Mouse (Mus musculus) heart, postnatal 0 days (tissue): Measurements from ENCODE around the gene Sfxn3. TPM values are rescaled to one million over a fixed set of nuclear protein-coding genes. Genes with fewer than 3 reads are reported as not detected.

Source experiments
- ATAC-seq: fragments of 200-750 bp; cut with Nextera tagmentation; 2 replicates; pipeline ENCODE4 v1.8.0; 2017; ENCODE audit warnings: low read depth, moderate number of reproducible peaks, moderate library complexity; ENCODE audit not compliant: insufficient read depth
- DNase-seq: peaks from one replicate; pipeline ENCODE4 v3.0.0-alpha.2; 2016; ENCODE audit warnings: low spot score
- H3K27ac ChIP-seq: fragments of 300-500 bp; sonication (generic); 2 replicates; pipeline ENCODE4 v1.5.1; 2014; ENCODE audit warnings: low read depth, mild to moderate bottlenecking
- H3K27me3 ChIP-seq: fragments of 300-500 bp; sonication (generic); 2 replicates; pipeline ENCODE4 v1.6.1; 2014; ENCODE audit warnings: low read length, mixed read lengths; ENCODE audit not compliant: control insufficient read depth, insufficient read depth
- H3K36me3 ChIP-seq: fragments of 300-500 bp; sonication (generic); replicated peaks from 2 replicates; pipeline ENCODE4 v1.6.1; 2014; ENCODE audit warnings: low read length, mixed read lengths; ENCODE audit not compliant: control insufficient read depth, insufficient read depth
- H3K4me1 ChIP-seq: fragments of 300-500 bp; sonication (generic); 2 replicates; pipeline ENCODE4 v1.6.1; 2014; ENCODE audit warnings: antibody characterized with exemption; ENCODE audit not compliant: control insufficient read depth, insufficient read depth
- H3K4me2 ChIP-seq: fragments of 300-500 bp; sonication (generic); 2 replicates; pipeline ENCODE4 v1.6.1; 2014; ENCODE audit warnings: low read depth, mild to moderate bottlenecking, low read length, moderate library complexity
- H3K4me3 ChIP-seq: fragments of 300-500 bp; sonication (generic); 2 replicates; pipeline ENCODE4 v1.5.1; 2014; ENCODE audit warnings: low read depth, low read length
- H3K9ac ChIP-seq: fragments of 300-500 bp; sonication (generic); replicated peaks from 2 replicates; pipeline ENCODE4 v1.6.1; 2014; ENCODE audit warnings: low read depth, low read length, mixed read lengths
- H3K9me3 ChIP-seq: fragments of 300-500 bp; sonication (generic); replicated peaks from 2 replicates; pipeline ENCODE4 v1.6.1; 2016; ENCODE audit warnings: low read length; ENCODE audit not compliant: control insufficient read depth
- CTCF ChIP-seq: IDR thresholded peaks from 2 replicates; pipeline ENCODE4 v1.5.1; 2016; ENCODE audit warnings: antibody characterized with exemption, control low read depth, low read depth
- EP300 ChIP-seq: IDR thresholded peaks from 2 replicates; pipeline ENCODE4 v1.6.1; 2016; ENCODE audit warnings: antibody characterized with exemption, low read depth
- WGBS: fragments of 180-500 bp; shearing (Covaris S2); extraction: QIAGEN DNeasy Blood & Tissue Kit; methylation state at CpG from one replicate; pipeline ENCODE4 v1.1.7; 2014; 5-methylcytosine and 5-hydroxymethylcytosine counted together
- polyA plus RNA-seq: library from polyadenylated mRNA; unstranded; fragments of >200 nt; fragmentation: Nextera tagmentation; extraction: Ambion mirVana; gene quantifications from 2 replicates; pipeline ENCODE4 v1.2.1, GENCODE M21; 2015
- total RNA-seq: library from RNA; depleted of rRNA; stranded (reverse); fragments of >200 nt; gene quantifications from 2 replicates; pipeline ENCODE4 v1.2.3, GENCODE M21; 2014; ENCODE audit warnings: low replicate concordance

Gene Sfxn3
- total and polyA plus RNA-seq, 2 experiments from 2014 or later, result 12.4 to 12.8 TPM

DNA sequence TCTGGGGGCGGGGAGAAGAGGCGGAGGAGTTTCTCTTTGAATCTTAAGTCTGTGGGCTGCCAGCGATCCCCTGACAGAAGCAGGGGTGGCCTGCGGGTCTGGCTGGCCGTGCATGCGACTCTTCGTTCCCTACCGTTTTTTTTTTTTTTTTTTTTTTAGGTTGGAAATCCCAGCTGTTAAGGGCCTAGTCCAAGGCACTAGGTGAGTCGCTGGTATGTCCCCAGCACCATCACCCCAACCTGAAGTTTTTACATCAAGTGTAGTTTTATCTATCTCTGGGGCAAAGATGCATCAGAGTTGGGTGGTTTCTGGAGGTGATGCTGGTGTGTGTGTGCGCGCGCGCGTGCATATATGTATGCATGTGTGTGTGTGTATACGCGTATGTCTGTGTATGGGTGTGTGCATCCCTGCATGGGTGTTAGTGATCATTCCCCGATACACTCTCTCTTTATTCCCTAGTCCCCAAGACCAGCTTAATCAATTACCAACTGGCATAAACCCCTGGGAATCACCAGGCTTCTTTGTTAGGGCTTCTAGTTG lies 28.8 kb downstream of the Sfxn3 start:
- Histone ChIP-seq H3K36me3 (no peaks in the 10 kb centered on the region), H3K27me3 (peaks cover 34% of the 10 kb centered on the region), H3K4me2 (peak overlapping the region; percentile 100), H3K9ac (0 out of 2 replicates have a peak overlapping the region, but pooled peaks have one; percentile 93), H3K4me1 (peaks cover 25% of the 10 kb centered on the region), H3K27ac (peak overlapping the region; percentile 99), H3K9me3 (no peaks in the 10 kb centered on the region), H3K4me3 (peak overlapping the region; percentile 77)
- 21% methylated on average over 17 of the region's 17 CpGs for WGBS
- no peak for TF ChIP-seq EP300
- no peak for TF ChIP-seq CTCF
- DNase-seq (no peak), ATAC-seq (no peak)

DNA sequence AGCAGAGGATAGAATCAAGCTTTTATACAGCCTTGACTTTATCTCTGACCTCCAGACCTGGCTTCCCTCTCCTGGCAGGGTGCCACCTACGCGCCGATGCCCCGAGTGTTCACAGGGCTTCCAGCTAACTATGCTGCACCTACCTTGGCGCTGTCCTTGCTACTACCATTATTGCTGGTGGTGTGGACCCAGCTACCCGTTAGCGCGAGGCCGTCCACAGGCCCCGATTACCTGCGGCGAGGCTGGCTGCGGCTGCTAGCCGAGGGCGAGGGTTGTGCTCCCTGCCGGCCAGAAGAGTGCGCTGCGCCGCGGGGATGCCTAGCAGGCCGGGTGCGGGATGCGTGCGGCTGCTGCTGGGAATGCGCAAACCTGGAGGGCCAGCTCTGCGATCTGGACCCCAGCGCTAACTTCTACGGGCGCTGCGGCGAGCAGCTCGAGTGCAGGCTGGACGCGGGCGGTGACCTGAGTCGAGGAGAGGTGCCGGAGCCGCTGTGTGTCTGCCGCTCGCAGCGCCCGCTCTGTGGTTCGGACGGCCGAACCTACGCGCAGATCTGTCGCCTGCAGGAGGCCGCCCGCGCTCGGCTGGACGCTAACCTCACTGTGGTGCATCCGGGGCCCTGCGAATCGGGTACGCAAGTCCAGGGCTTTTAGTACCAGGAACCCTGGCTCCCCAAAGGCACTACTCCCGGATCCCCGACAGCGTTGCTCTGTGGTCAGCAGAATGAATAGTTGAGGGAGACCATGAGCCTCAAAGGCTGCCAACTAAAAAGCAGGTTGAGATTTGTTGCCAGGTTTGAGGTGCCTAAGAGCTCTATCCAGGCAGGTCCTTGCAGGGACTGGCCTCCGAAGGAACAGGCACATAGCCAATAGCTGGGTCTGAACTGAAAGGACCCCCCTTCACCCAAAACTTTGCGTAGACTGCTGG lies 29.5 kb downstream of the Sfxn3 start:
- peak overlapping the region; percentile 34; the same call in 1 of the 2 replicates for H3K9ac ChIP-seq
- no peak for ATAC-seq
- DNase-seq, result no peak

DNA sequence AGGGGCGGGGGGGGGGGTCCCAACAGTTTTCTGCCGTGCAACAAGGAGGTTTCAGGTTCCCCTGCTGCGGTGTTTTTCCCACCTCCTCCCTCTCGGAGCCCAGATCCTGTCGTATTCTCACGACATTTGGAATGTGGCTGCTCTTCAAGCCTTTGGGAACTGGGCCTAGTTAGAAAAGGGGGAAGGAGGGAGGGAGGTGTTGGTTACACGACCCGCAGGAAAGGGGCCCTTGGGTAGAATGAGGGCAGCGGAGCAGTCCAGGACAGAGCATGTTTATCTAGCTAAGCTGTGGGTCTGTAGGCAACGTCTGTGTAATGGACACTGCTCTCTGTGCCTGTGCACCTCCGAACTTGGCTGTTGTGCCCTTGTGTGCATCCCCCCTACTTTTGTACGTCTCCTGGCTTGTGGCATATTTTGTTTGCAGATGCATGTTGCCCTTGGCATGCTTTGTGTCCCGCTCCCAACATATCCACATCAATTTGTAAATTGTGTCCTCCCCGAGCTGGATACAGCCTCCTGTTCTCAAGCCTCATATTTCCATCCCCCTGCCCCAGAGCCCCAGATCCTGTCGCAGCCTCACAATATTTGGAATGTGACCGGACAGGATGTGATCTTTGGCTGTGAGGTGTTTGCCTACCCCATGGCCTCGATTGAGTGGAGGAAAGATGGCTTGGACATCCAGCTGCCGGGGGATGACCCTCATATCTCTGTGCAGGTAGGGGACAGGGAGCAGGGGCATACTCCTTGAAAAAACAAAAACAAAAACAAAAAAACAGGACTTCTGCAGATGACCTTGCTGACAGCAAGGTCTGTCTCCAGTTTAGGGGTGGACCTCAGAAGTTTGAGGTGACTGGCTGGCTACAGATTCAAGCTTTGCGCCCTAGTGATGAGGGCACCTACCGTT lies 30.7 kb downstream of the Sfxn3 start:
- no peak for TF ChIP-seq EP300
- no peak for TF ChIP-seq CTCF
- H3K36me3 ChIP-seq, result no peaks in the 10 kb centered on the region
- H3K4me1 ChIP-seq, result peaks cover 25% of the 10 kb centered on the region
- DNase-seq, result no peak
- H3K9me3 ChIP-seq, result no peaks in the 10 kb centered on the region
- WGBS, result 17% methylated on average over 20 of the region's 20 CpGs
- H3K4me2 ChIP-seq, result 0 out of 2 replicates have a peak overlapping the region, but pooled peaks have one; percentile 100
- no peak overlapping the region for H3K27ac ChIP-seq
- peak overlapping the region; percentile 77; the same call in 1 of the 2 replicates for H3K4me3 ChIP-seq
- peaks cover 40% of the 10 kb centered on the region for H3K27me3 ChIP-seq
- no peak overlapping the region for H3K9ac ChIP-seq
- no peak for ATAC-seq

More for the DNA sequence above, 29.5 kb downstream of the Sfxn3 start:
- Histone ChIP-seq H3K4me2 (peak overlapping the region; percentile 100), H3K36me3 (no peaks in the 10 kb centered on the region), H3K4me1 (peaks cover 25% of the 10 kb centered on the region), H3K27me3 (peaks cover 34% of the 10 kb centered on the region), H3K9me3 (no peaks in the 10 kb centered on the region), H3K27ac (no peak overlapping the region), H3K4me3 (peak overlapping the region; percentile 77)
- under 1% methylated on average over 61 of the region's 62 CpGs for WGBS
- peak; percentile 55 for TF ChIP-seq CTCF
- TF ChIP-seq EP300, result no peak

DNA sequence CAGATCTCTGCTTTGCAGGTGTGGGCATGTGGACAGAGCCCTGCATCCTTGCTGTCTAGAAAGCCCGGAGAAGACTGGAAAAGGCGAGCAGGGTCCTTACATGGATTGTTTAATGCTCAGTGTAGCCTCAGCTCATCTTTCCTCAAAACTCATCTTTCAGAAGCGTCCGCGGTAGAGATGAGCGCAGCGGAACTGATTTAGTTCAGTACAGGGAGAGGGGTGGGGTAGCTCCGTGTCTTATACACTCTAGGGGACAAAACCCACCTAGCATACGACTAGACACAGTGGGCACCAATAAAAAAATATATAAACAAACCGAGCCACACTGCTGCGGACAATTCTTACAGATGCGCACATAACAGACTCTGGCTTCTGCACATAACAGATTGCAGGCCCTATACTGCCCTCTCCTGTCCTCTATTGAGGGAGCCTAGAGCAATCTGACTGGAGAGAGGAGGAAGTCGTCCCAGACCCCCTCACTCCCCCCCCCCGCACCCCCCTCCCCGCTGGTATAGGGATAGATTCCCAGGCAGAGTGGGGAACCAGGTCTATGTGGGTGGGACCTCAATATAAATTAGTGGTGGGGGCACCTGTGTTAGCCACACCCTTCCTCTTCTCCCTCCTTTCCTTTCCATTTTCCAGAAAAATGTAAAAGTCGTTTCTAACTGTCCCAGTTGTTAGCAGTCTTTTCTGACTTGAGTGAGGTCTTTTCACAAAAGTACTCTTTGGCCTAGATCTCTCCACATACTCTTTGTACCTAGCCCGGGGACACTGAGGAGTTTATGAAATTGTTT lies 31.9 kb downstream of the Sfxn3 start:
- TF ChIP-seq EP300 (no peak), CTCF (peak; percentile 48)
- Histone ChIP-seq H3K4me2 (peak overlapping the region; percentile 64), H3K4me1 (peaks cover 25% of the 10 kb centered on the region), H3K9ac (no peak overlapping the region), H3K4me3 (peak overlapping the region; percentile 35), H3K27ac (peak overlapping the region; percentile 40), H3K9me3 (no peaks in the 10 kb centered on the region), H3K36me3 (no peaks in the 10 kb centered on the region), H3K27me3 (peaks cover 43% of the 10 kb centered on the region)
- 11% methylated on average over 17 of the region's 17 CpGs for WGBS
- no peak for ATAC-seq
- DNase-seq, result peak; percentile 71
